Mouse (Mus musculus): Measurements from ENCODE around the gene Mrap. TPM values are rescaled to one million over a fixed set of nuclear protein-coding genes. Genes with fewer than 3 reads are reported as not detected.

Mrap gene
- total RNA-seq (2022) = under 1 TPM in 3 of 4 experiments, not detected in 1; 0.34 to 0.53 (median 0.38) TPM

GRCm38 (mm10) chr16:90738092-90738956, at the start of gene Mrap:
TSS of gene Mrap (plus strand) at chr16:90738207.
- no peak for DNase-seq (ENCODE audit: low spot score in 2 of 2)

- DNase-seq (ENCODE audit: low spot score in 2 of 2) = peak in 1 of 2 experiments; percentile 57
Observed at GRCm38 (mm10) chr16:90692704-90693385, 45.2 kb upstream of the Mrap start.

DNA sequence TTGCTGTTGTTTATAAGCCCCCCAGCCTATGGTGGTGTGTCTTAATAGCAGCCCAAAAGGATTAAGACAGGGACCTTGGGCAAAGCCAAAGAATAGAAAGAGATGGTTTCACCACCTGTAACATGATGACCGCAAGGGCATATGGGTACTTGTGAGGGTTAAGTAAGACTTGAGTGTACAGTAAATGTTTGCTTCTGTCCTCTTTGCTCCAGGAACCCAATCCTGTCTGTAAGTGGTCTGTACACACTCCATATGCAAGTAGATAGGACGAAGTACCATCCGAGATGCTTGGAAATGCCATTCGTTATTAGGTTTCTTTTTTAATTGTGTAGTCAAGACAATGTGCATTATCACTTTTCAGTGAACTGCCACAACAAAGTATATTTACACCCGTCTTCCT, 44.4 kb upstream of the Mrap start:
- DNase-seq (ENCODE audit: low spot score in 2 of 2) = no peak

- DNase-seq (ENCODE audit: low spot score in 2 of 2) = no peak
Observed at GRCm38 (mm10) chr16:90694719-90695118, 43.3 kb upstream of the Mrap start.

- no peak for DNase-seq (ENCODE audit: low spot score in 2 of 2)
Observed at GRCm38 (mm10) chr16:90695121-90695520, 42.9 kb upstream of the Mrap start.

- no peak for DNase-seq (ENCODE audit: low spot score in 2 of 2)
Observed at GRCm38 (mm10) chr16:90696306-90696705, 41.7 kb upstream of the Mrap start.

- DNase-seq (ENCODE audit: low spot score in 2 of 2) = no peak
Observed at GRCm38 (mm10) chr16:90699390-90699789, 38.6 kb upstream of the Mrap start.

DNA sequence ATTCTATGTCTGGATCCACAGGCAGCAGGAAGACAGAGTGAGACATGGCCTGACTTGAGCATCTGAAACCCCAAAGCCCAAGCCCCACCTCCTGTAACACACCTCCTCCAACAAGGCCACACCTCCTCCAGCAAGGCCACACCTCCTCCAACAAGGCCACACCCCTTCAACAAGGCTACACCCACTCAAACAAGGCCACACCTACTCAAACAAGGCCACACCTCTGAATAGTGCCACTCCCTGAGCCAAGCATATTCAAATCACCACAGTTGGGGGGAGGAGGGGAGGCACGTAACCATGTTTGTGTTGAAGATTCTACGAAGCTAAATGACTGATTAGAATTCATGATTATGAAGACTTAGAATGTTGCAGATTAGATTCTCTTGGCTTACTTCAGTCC, 36.5 kb upstream of the Mrap start:
- DNase-seq (ENCODE audit: low spot score in 2 of 2) = no peak

GRCm38 (mm10) chr16:90703646-90704045, 34.4 kb upstream of the Mrap start:
- no peak for DNase-seq (ENCODE audit: low spot score in 2 of 2)

DNA sequence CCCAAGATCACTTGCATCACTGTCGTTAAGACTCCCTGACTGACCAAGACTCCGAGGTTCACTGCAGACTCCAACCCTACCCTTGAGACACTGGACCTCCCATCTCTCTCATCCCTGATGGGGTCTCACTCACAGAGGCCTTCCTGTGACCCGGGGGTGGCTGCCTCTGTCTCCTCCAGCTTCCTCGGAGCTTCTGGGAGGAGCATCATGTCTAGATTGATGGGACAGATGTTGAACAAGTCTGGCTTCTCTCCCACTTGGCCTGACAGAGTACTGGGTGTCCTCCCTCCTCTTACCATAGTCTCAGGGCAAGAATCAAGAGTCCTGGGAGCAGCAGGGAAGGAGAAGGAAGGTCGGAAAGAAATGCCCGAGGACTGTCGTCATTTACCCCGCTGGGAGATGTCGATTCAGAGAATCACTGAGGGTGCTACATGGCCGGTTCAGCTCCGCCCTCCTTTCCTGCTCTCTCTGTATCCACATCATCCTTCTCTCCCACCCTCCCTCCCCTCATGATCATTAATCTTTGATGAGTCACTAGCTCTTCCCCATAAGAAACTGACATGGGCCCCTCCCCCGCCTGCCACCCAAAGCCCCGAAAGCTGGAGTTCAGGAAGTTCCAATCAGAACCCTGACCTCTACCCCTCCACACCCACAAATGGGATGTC, 33.7 kb upstream of the Mrap start:
- no peak for DNase-seq (ENCODE audit: low spot score in 2 of 2)

DNA sequence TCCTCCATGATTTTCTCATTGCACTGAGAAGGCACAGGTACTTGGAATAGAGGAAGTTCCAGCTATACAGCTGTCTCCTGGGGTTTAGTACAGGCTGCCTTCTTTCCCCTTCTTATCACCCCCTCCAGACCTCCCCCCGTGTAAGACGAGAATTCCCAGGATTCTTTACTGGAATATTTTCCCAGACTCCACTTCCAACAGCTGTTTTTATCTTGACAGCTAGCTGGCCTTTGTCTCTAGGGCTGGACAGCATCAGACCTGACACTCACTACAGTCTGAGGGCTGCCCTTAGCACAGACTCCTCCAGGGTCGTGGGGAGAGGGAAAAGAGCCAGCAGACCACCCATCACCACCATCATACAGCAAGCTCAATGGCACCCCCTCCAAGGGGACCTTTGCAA, 31.7 kb upstream of the Mrap start:
- no peak for DNase-seq (ENCODE audit: low spot score in 2 of 2)

DNA sequence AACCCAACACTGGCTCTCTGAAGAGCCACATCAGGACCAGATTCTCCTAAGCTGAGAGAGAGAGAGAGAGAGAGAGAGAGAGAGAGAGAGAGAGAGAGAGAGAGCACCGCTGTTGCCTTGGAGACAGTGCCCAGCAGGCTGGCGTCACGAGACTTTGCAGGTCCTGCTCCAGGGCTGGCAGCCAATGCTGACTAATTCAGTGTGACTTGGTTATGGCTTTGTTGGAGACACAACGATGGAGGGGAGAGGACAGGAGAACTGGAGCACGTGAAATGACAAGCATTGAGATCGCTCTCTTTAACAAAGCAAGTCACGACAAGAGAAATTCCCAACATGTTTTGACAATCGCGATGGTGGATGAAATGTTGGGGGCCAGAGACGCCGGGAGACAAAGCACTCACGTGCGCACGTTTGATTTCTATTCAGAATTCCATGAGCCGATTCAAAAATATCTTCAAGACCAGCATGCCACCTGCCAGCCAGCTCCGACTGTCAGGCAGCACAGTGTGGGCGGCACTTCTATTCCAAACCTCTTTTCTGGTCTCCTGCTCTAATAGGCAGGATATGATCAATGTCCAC, 28.2 kb upstream of the Mrap start:
- peak; percentile 50 to 89 for DNase-seq (ENCODE audit: low spot score in 2 of 2)

- no peak for DNase-seq (ENCODE audit: low spot score in 2 of 2)
Observed at GRCm38 (mm10) chr16:90710313-90710712, 27.7 kb upstream of the Mrap start.

DNA sequence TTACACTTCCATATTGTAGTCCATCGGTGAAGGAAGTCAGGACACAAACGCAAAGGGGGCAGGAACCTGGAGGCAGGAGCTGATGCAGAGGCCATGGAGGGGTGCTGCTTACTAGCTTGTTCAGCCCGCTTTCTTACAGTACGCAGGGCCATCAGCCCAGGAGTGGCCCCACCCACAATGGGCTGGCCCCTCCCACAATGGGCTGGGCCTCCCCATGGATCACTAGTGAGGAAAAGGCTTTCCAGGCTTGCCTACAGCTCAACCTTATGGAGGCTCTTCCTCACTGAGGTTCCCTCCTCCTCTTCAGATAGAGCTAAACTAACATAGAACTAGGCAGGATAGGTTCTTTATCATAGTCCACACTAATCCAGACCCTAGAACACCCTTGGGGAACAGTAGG, 14.0 kb upstream of the Mrap start:
- no peak for DNase-seq (ENCODE audit: low spot score in 2 of 2)

DNA sequence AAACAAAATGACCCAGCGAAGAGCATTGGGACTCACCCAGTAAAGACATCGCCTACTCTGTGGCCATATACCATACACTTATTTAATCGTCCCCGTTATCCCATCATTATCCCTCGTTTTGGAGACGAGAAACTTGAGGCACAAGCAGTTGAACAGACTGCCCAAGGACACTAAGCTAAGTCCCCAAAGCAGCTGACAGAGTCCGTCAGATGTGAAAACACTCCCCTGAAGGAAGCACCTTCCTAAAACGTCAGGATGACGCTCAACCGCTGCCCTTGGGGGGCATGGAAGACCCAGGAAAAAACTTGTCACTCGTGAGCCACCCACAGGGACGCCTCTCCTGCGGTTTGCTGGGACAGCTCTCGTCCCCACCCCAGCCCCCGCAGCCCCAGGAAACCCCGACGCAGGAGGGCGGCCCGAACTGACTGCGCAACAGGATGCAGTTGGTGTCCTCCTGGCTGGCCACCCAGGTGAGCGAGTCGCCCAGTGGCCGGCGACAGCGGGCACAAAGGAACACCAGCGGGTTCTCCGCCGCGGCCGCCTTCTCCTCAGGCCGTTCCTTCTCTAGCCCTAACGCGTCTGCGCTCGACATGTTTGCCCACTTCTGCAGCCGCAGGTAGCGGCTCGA, 11.3 kb upstream of the Mrap start:
- no peak for DNase-seq (ENCODE audit: low spot score in 2 of 2)

- DNase-seq (ENCODE audit: low spot score in 2 of 2) = peak; percentile 88 to 93
Observed at GRCm38 (mm10) chr16:90727233-90728115, 10.5 kb upstream of the Mrap start, which contains the start of gene Mis18a. TSS of gene Mis18a (minus strand) at chr16:90727404.

GRCm38 (mm10) chr16:90735611-90736010, 2.4 kb upstream of the Mrap start:
- DNase-seq (ENCODE audit: low spot score in 2 of 2) = no peak

DNA sequence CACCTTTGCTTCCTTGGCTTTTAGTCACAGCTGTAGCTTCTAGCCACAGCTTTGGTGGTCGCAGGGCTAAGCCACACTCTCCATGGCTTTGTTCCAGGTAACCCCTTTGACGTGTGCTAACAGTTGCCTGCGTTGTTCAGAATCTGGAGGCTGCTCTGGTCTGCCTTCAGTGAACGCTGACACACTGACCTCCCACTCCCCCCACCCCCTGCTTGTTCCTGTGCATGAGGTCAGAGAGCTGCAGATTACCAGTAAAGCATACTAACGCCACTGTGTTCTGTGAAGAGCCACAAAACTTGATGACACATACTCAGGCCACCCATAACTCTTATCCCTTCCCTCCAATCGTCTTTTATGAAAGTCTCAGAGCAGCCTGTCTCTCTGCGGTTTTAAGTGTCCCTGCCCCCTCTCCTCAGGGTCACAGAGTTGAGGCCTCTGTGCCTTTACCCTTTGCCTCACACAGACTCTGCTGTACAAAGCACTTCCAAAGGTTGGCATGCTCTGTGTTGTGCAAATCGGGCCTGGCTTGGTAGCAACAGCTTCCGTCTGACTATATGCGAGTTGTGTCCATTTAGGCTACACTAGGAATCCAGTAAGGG, 1.2 kb upstream of the Mrap start:
- no peak for DNase-seq (ENCODE audit: low spot score in 2 of 2)

- DNase-seq (ENCODE audit: low spot score in 2 of 2) = peak in 1 of 2 experiments; percentile 24
Observed at GRCm38 (mm10) chr16:90747143-90747542, 9.1 kb downstream of the Mrap start.

- no peak for DNase-seq (ENCODE audit: low spot score in 2 of 2)
Observed at GRCm38 (mm10) chr16:90748169-90748568, 10.2 kb downstream of the Mrap start.
